Mouse (Mus musculus) ES-E14 (cell line): ENCODE measurements around the gene Abhd11. TPM values are rescaled to one million over a fixed set of nuclear protein-coding genes. Genes with fewer than 3 reads are reported as not detected.

Source experiments
- DNase-seq: peaks from one replicate; pipeline ENCODE4 v3.0.0-alpha.2; 2013; ENCODE audit warnings: low read depth, low spot score
- H3K27ac ChIP-seq: 2 replicates; pipeline ENCODE4 v1.5.1; 2012; ENCODE audit warnings: low read depth, mild to moderate bottlenecking, low read length, moderate library complexity, mixed read lengths; ENCODE audit not compliant: poor library complexity, insufficient read depth, severe bottlenecking
- H3K36me3 ChIP-seq: 2 replicates; pipeline ENCODE4 v1.6.1; 2012; ENCODE audit warnings: mild to moderate bottlenecking, low read length, moderate library complexity, mixed read lengths; ENCODE audit not compliant: control insufficient read depth, poor library complexity, insufficient read depth, severe bottlenecking
- H3K4me1 ChIP-seq, 2 experiments: fragments of 150-350 bp in 1 of 2; sonication (generic) in 1 of 2; 2 replicates each; pipeline ENCODE4 v1.6.1; 2012; ENCODE audit warnings: low read length in 2 of 2, mild to moderate bottlenecking in 1 of 2, mixed read lengths in 1 of 2; ENCODE audit not compliant: control insufficient read depth in 2 of 2, insufficient read depth in 2 of 2, poor library complexity in 1 of 2
- H3K4me3 ChIP-seq, 2 experiments: fragments of 150-350 bp in 1 of 2; sonication (generic) in 1 of 2; 2 replicates each; pipeline ENCODE4 v1.5.1; 2012; ENCODE audit warnings: low read length in 2 of 2, low read depth in 1 of 2, mild to moderate bottlenecking in 1 of 2, mixed read lengths in 1 of 2; ENCODE audit not compliant: insufficient read depth in 1 of 2, poor library complexity in 1 of 2, severe bottlenecking in 1 of 2
- H3K9ac ChIP-seq: 2 replicates; pipeline ENCODE4 v1.6.1; 2012; ENCODE audit warnings: low read depth, mild to moderate bottlenecking, low read length, mixed read lengths; ENCODE audit not compliant: poor library complexity, insufficient read depth, severe bottlenecking
- H3K9me3 ChIP-seq: fragments of 150-350 bp; sonication (generic); 2 replicates; pipeline ENCODE4 v1.6.1; 2012; ENCODE audit warnings: low read depth, mild to moderate bottlenecking, low read length; ENCODE audit not compliant: control insufficient read depth, insufficient read depth
- CHD2 ChIP-seq: IDR thresholded peaks from 2 replicates; pipeline ENCODE4 v1.6.1; 2014; ENCODE audit warnings: mild to moderate bottlenecking, low read depth, low read length, inconsistent platforms
- HCFC1 ChIP-seq: IDR thresholded peaks from 2 replicates; pipeline ENCODE4 v1.6.1; 2012; ENCODE audit warnings: low read length, inconsistent platforms, borderline replicate concordance; ENCODE audit not compliant: insufficient read depth
- MAFK ChIP-seq: IDR thresholded peaks from 2 replicates; pipeline ENCODE4 v1.6.1; 2014; ENCODE audit warnings: mild to moderate bottlenecking, low read depth, low read length, inconsistent platforms; ENCODE audit not compliant: insufficient read depth
- ZC3H11A ChIP-seq: IDR thresholded peaks from 2 replicates; pipeline ENCODE4 v1.6.1; 2012; ENCODE audit warnings: low read depth, mild to moderate bottlenecking, inconsistent platforms, low read length, borderline replicate concordance
- ZNF384 ChIP-seq: IDR thresholded peaks from 2 replicates; pipeline ENCODE4 v1.6.1; 2012; ENCODE audit warnings: low read depth, low read length, inconsistent platforms
- in situ Hi-C, 2 experiments: fragments of 600-800 bp; cut with MboI; formaldehyde crosslinking; loops; one replicate each; pipeline ENCODE4 v1.15.1; 2025; ENCODE audit warnings: low sequenced_read_pairs in 2 of 2, inconsistent platforms in 1 of 2; ENCODE audit not compliant: unreplicated experiment in 2 of 2
- total RNA-seq: library from RNA; depleted of rRNA; stranded (reverse); fragments of 300-350 nt; gene quantifications from 2 replicates; pipeline ENCODE4 v1.2.3, GENCODE M21; 2012

Abhd11 gene
- total RNA-seq, 1 experiment = 64.8 TPM

- Histone ChIP-seq H3K4me3 (no peak overlapping the region), H3K36me3 (no peaks in the 10 kb centered on the region; the same call in 1 of the 2 replicates), H3K4me1 (peaks cover 0 to 8% of the 10 kb centered on the region in 2 experiments; a peak in 2 of 4 replicates), H3K9ac (no peak overlapping the region), H3K9me3 (no peaks in the 10 kb centered on the region), H3K27ac (no peak overlapping the region)
- in situ Hi-C loops = no loop called here
- no peak for TF ChIP-seq HCFC1
- no peak for DNase-seq
Measured at GRCm38 (mm10) chr5:135034593-135034992, 25.6 kb downstream of the Abhd11 start.

DNA sequence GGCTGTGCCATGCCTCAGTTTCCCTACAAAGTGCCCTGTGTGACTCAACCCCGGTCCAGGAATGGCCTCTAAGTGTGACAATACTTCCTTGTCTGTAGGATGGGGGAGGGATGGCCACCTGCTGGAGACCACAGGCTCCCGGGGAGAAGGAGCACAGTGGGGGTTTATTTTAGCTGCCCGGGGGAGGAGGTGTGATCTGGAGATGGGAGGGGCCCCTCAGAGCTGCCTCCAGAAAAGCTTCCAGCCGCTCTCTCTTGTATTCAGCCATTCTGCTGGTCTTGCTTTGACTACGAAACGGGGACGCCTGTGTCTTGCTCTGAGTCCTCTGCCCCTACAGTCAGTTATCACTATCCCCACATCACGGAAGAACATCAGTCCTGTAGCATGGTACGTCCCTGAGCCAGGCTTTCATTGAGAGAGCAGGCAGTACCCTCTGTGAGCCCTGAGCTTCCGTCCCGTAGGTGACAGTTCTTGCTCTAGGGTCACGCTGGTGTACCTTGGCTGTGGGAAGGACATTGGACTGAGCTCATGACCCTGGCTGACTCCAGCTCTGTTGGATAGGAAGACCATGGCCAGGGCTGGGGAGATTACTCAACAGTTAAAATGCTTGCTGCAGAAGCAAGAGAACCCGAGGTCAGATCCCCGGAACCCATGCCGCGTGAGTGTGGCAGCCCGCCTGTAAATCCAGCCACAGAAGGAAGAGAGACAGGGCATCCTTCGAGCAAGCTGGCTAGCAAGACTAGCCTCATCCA lies 26.8 kb downstream of the Abhd11 start:
- no peaks in the 10 kb centered on the region for H3K9me3 ChIP-seq
- H3K36me3 ChIP-seq = no peaks in the 10 kb centered on the region; the same call in 1 of the 2 replicates
- no peak overlapping the region for H3K9ac ChIP-seq
- no peak overlapping the region for H3K27ac ChIP-seq
- no peak overlapping the region for H3K4me3 ChIP-seq
- in situ Hi-C loops = no loop called here
- DNase-seq = no peak
- H3K4me1 ChIP-seq = peaks cover 0 to 17% of the 10 kb centered on the region in 2 experiments; a peak in 2 of 4 replicates
- TF ChIP-seq CHD2 (no peak), ZC3H11A (no peak), MAFK (no peak)

DNA sequence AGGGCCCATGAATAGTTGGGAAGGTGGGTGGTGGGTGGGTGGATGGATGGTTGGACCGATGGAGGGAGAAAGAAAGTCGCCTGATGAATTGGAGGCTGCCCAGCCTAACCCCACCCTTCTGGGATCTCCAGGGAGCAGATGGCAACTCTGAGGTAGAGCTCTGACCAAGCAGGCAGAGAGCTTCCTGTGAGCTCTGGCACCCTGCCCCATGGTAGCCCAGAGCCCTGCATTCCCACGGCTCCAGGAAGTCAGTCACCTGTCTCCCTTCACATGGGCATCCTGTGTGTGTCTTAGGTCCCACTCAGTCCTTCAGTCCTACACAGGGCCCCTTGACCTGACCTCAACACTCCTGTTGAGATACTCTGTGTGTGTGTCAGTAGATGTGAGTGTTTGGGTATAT lies 29.0 kb downstream of the Abhd11 start:
- DNase-seq = no peak
- H3K9ac ChIP-seq = no peak overlapping the region
- no peaks in the 10 kb centered on the region for H3K9me3 ChIP-seq
- TF ChIP-seq ZNF384 = no peak
- TF ChIP-seq MAFK = no peak
- no peak for TF ChIP-seq ZC3H11A
- TF ChIP-seq HCFC1 = no peak
- no peak for TF ChIP-seq CHD2
- peaks cover 2 to 22% of the 10 kb centered on the region in 2 experiments; a peak in 2 of 4 replicates for H3K4me1 ChIP-seq
- no peak overlapping the region for H3K4me3 ChIP-seq
- in situ Hi-C loops = no loop called here
- no peak overlapping the region for H3K27ac ChIP-seq
- H3K36me3 ChIP-seq = no peaks in the 10 kb centered on the region; the same call in 1 of the 2 replicates

GRCm38 (mm10) chr5:135039541-135039940 lies 30.6 kb downstream of the Abhd11 start:
- peaks cover 2 to 20% of the 10 kb centered on the region in 2 experiments; a peak in 2 of 4 replicates for H3K4me1 ChIP-seq
- in situ Hi-C loops = no loop called here
- H3K36me3 ChIP-seq = no peaks in the 10 kb centered on the region; the same call in 1 of the 2 replicates
- H3K4me3 ChIP-seq = no peak overlapping the region
- H3K27ac ChIP-seq = no peak overlapping the region
- no peaks in the 10 kb centered on the region for H3K9me3 ChIP-seq
- H3K9ac ChIP-seq = no peak overlapping the region
- DNase-seq = no peak
- TF ChIP-seq ZC3H11A (no peak), ZNF384 (no peak), HCFC1 (no peak), MAFK (no peak), CHD2 (no peak)

DNA sequence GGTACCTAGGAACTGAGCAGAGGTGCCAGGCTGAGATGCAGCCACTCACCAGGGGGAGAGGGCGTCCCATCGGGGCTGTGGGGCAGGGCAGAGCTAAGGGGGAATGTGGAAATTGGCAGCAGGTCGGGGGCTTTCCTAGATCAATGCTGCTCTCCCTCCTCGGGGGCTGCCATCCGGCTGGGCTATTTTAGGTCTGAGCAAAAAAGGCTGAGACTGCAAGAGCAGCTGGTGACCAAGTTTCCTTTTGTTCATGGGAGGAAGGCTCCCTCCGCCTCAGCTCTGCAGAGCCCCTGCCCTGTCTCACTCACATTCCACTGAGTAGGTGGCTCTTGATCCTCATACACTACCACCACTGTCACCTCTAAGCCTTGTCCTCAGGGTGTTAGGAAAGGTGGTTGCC lies 31.1 kb downstream of the Abhd11 start:
- Histone ChIP-seq H3K4me1 (peaks cover 2 to 20% of the 10 kb centered on the region in 2 experiments; a peak in 2 of 4 replicates), H3K27ac (no peak overlapping the region), H3K9ac (no peak overlapping the region), H3K9me3 (no peaks in the 10 kb centered on the region), H3K36me3 (no peaks in the 10 kb centered on the region; the same call in 1 of the 2 replicates), H3K4me3 (no peak overlapping the region)
- TF ChIP-seq ZNF384 (no peak), MAFK (no peak), ZC3H11A (no peak), CHD2 (no peak), HCFC1 (no peak)
- DNase-seq = no peak
- in situ Hi-C loops = no loop called here
